Mouse (Mus musculus) neural tube, embryonic 11.5 days (tissue): ENCODE data around the gene Hoxd11. TPM values are rescaled to one million over a fixed set of nuclear protein-coding genes. Genes with fewer than 3 reads are reported as not detected.
A peak's percentile ranks its signal among the peaks of the same experiment; 100 is the strongest.

Experiments
- ATAC-seq: fragments of 200-750 bp; cut with Nextera tagmentation; 2 replicates; pipeline ENCODE4 v1.8.0; 2017; ENCODE audit warnings: moderate number of reproducible peaks, mild to moderate bottlenecking, moderate TSS enrichment, moderate library complexity; ENCODE audit not compliant: insufficient read depth, low FRiP score, low TSS enrichment
- DNase-seq: peaks from one replicate; pipeline ENCODE4 v3.0.0-alpha.2; 2015; ENCODE audit warnings: low spot score
- H3K27ac ChIP-seq: fragments of 300-500 bp; sonication (generic); 2 replicates; pipeline ENCODE4 v1.5.1; 2014; ENCODE audit warnings: low read depth, mild to moderate bottlenecking, low read length
- H3K27me3 ChIP-seq: fragments of 300-500 bp; sonication (generic); 2 replicates; pipeline ENCODE4 v1.6.1; 2014; ENCODE audit warnings: mild to moderate bottlenecking, low read length, mixed read lengths; ENCODE audit not compliant: control insufficient read depth, insufficient read depth
- H3K36me3 ChIP-seq: fragments of 300-500 bp; sonication (generic); 2 replicates; pipeline ENCODE4 v1.6.1; 2014; ENCODE audit warnings: mild to moderate bottlenecking, low read length, moderate library complexity, mixed read lengths; ENCODE audit not compliant: control insufficient read depth, insufficient read depth
- H3K4me1 ChIP-seq: fragments of 300-500 bp; sonication (generic); 2 replicates; pipeline ENCODE4 v1.6.1; 2014; ENCODE audit warnings: low read length, mixed read lengths; ENCODE audit not compliant: control insufficient read depth, insufficient read depth
- H3K4me2 ChIP-seq: fragments of 300-500 bp; sonication (generic); 2 replicates; pipeline ENCODE4 v1.6.1; 2014; ENCODE audit warnings: low read depth, mild to moderate bottlenecking, moderate library complexity
- H3K4me3 ChIP-seq: fragments of 300-500 bp; sonication (generic); 2 replicates; pipeline ENCODE4 v1.5.1; 2014; ENCODE audit warnings: low read depth, low read length
- H3K9ac ChIP-seq: fragments of 300-500 bp; sonication (generic); 2 replicates; pipeline ENCODE4 v1.6.1; 2014; ENCODE audit warnings: mild to moderate bottlenecking, low read length
- H3K9me3 ChIP-seq: fragments of 300-500 bp; sonication (generic); 2 replicates; pipeline ENCODE4 v1.6.1; 2016; ENCODE audit warnings: low read length; ENCODE audit not compliant: control insufficient read depth
- WGBS: fragments of 180-500 bp; shearing (Covaris S2); extraction: QIAGEN DNeasy Blood & Tissue Kit; methylation state at CpG from one replicate; pipeline ENCODE4 v1.1.7; 2014; 5-methylcytosine and 5-hydroxymethylcytosine counted together
- polyA plus RNA-seq: library from polyadenylated mRNA; unstranded; fragments of >200 nt; fragmentation: Nextera tagmentation; extraction: Ambion mirVana; gene quantifications from 2 replicates; pipeline ENCODE4 v1.2.1, GENCODE M21; 2014

Gene Hoxd11
- polyA plus RNA-seq, 1 experiment from 2014 or later, result 8.5 TPM

- Histone ChIP-seq H3K36me3 (no peaks in the 10 kb centered on the region), H3K4me3 (peak within 1 kb of the TSS; percentile 98), H3K4me1 (peaks cover 28% of the 10 kb centered on the region), H3K9me3 (no peaks in the 10 kb centered on the region), H3K27me3 (peaks cover 7% of the 10 kb centered on the region; the same call in 1 of the 2 replicates), H3K4me2 (peak within 1 kb of the TSS; percentile 75), H3K9ac (peak within 1 kb of the TSS; percentile 100), H3K27ac (peak within 1 kb of the TSS; percentile 100)
- peak; percentile 68 for ATAC-seq
- WGBS, result under 1% methylated on average over 65 of the region's 65 CpGs
- DNase-seq, result peak; percentile 77
Measured at GRCm38 (mm10) chr2:74711721-74712621, 32.6 kb downstream of the Hoxd11 start, which contains the start of the genes Hoxd3 and Hoxd4. Hoxd3 (plus strand) TSS chr2:74711927. Hoxd4 (plus strand) TSS chr2:74711929.

- peak; percentile 46 for DNase-seq
- Histone ChIP-seq H3K27me3 (peaks cover 4% of the 10 kb centered on the region; the same call in 1 of the 2 replicates), H3K4me1 (peaks cover 29% of the 10 kb centered on the region), H3K27ac (peak overlapping the region; percentile 93), H3K36me3 (no peaks in the 10 kb centered on the region), H3K4me2 (peak overlapping the region; percentile 75), H3K9ac (peak overlapping the region; percentile 100), H3K9me3 (no peaks in the 10 kb centered on the region), H3K4me3 (peak overlapping the region; percentile 98)
- WGBS, result 3% methylated on average over 19 of the region's 19 CpGs
- no peak for ATAC-seq
Measured at GRCm38 (mm10) chr2:74713239-74714150, 34.1 kb downstream of the Hoxd11 start.

GRCm38 (mm10) chr2:74714156-74714789 lies 34.9 kb downstream of the Hoxd11 start:
- Histone ChIP-seq H3K27ac (peak overlapping the region; percentile 93), H3K9me3 (no peaks in the 10 kb centered on the region), H3K9ac (peak overlapping the region; percentile 100), H3K36me3 (no peaks in the 10 kb centered on the region), H3K4me2 (peak overlapping the region; percentile 75), H3K4me3 (peak overlapping the region; percentile 98), H3K27me3 (no peaks in the 10 kb centered on the region), H3K4me1 (peaks cover 28% of the 10 kb centered on the region)
- 2% methylated on average over 18 of the region's 18 CpGs for WGBS
- DNase-seq (peak; percentile 66), ATAC-seq (no peak)

- DNase-seq (peak; percentile 80), ATAC-seq (peak; percentile 73)
- Histone ChIP-seq H3K4me3 (peak overlapping the region; percentile 98), H3K27ac (peak overlapping the region; percentile 93), H3K27me3 (no peaks in the 10 kb centered on the region), H3K9me3 (no peaks in the 10 kb centered on the region), H3K4me1 (peaks cover 31% of the 10 kb centered on the region), H3K36me3 (no peaks in the 10 kb centered on the region), H3K9ac (peak overlapping the region; percentile 100), H3K4me2 (peak overlapping the region; percentile 75)
- under 1% methylated on average over 14 of the region's 14 CpGs for WGBS
Measured at GRCm38 (mm10) chr2:74714881-74715280, 35.5 kb downstream of the Hoxd11 start.

- peak overlapping the region; percentile 75 for H3K4me2 ChIP-seq
- 2% methylated on average over 26 of the region's 26 CpGs for WGBS
- no peaks in the 10 kb centered on the region for H3K36me3 ChIP-seq
- H3K27me3 ChIP-seq, result no peaks in the 10 kb centered on the region
- H3K27ac ChIP-seq, result peak overlapping the region; percentile 93
- peak overlapping the region; percentile 100 for H3K9ac ChIP-seq
- H3K9me3 ChIP-seq, result no peaks in the 10 kb centered on the region
- peaks cover 32% of the 10 kb centered on the region for H3K4me1 ChIP-seq
- DNase-seq (peak; percentile 95), ATAC-seq (peak; percentile 58; the same call in 1 of the 2 replicates)
- H3K4me3 ChIP-seq, result peak overlapping the region; percentile 98
Measured at GRCm38 (mm10) chr2:74715504-74716241, 36.3 kb downstream of the Hoxd11 start.

GRCm38 (mm10) chr2:74720384-74720783 lies 41.0 kb downstream of the Hoxd11 start:
- peak overlapping the region; percentile 89 for H3K4me2 ChIP-seq
- WGBS, result 2% methylated on average over 2 of the region's 2 CpGs
- H3K27me3 ChIP-seq, result no peaks in the 10 kb centered on the region
- peak overlapping the region; percentile 95 for H3K9ac ChIP-seq
- H3K4me1 ChIP-seq, result peaks cover 57% of the 10 kb centered on the region
- H3K4me3 ChIP-seq, result peak overlapping the region; percentile 66
- no peak for DNase-seq
- H3K9me3 ChIP-seq, result no peaks in the 10 kb centered on the region
- H3K36me3 ChIP-seq, result no peaks in the 10 kb centered on the region
- ATAC-seq, result no peak
- H3K27ac ChIP-seq, result peak overlapping the region; percentile 81

- DNase-seq (peak; percentile 52), ATAC-seq (peak; percentile 57)
- H3K4me1 ChIP-seq, result peaks cover 60% of the 10 kb centered on the region
- no peaks in the 10 kb centered on the region for H3K27me3 ChIP-seq
- WGBS, result 3% methylated on average over 5 of the region's 5 CpGs
- peak overlapping the region; percentile 81 for H3K27ac ChIP-seq
- peak overlapping the region; percentile 89 for H3K4me2 ChIP-seq
- H3K9ac ChIP-seq, result peak overlapping the region; percentile 95
- H3K9me3 ChIP-seq, result no peaks in the 10 kb centered on the region
- H3K36me3 ChIP-seq, result no peaks in the 10 kb centered on the region
- peak overlapping the region; percentile 66 for H3K4me3 ChIP-seq
Measured at GRCm38 (mm10) chr2:74720955-74721491, 41.7 kb downstream of the Hoxd11 start.
